Mouse (Mus musculus) liver, postnatal 0 days (tissue): ENCODE measurements around the gene Pak2.

Experiments
- CTCF ChIP-seq: sonication (generic); IDR thresholded peaks from 2 replicates; pipeline ENCODE4 v1.5.1; 2016; ENCODE audit warnings: antibody characterized with exemption, low read depth
- EP300 ChIP-seq: IDR thresholded peaks from 2 replicates; pipeline ENCODE4 v1.6.1; 2016; ENCODE audit warnings: antibody characterized with exemption, low read depth, mild to moderate bottlenecking

GRCm38 (mm10) chr16:32059840-32060523 is 19.2 kb downstream of the Pak2 start:
- TF ChIP-seq CTCF (no peak), EP300 (no peak)
